Mouse (Mus musculus) hindbrain, embryonic 13.5 days (tissue): ENCODE measurements around the gene Mef2c. TPM values are rescaled to one million over a fixed set of nuclear protein-coding genes. Genes with fewer than 3 reads are reported as not detected.

ENCODE experiments used
- ATAC-seq: fragments of 200-750 bp; cut with Nextera tagmentation; 2 replicates; pipeline ENCODE4 v1.8.0; 2017; ENCODE audit warnings: moderate TSS enrichment; ENCODE audit not compliant: low FRiP score
- H3K27ac ChIP-seq: fragments of 300-500 bp; sonication (generic); 2 replicates; pipeline ENCODE4 v1.5.1; 2015; ENCODE audit warnings: inconsistent platforms, mild to moderate bottlenecking, moderate library complexity
- H3K27me3 ChIP-seq: fragments of 300-500 bp; sonication (generic); 2 replicates; pipeline ENCODE4 v1.6.1; 2015; ENCODE audit warnings: mild to moderate bottlenecking, inconsistent platforms
- H3K36me3 ChIP-seq: fragments of 300-500 bp; sonication (generic); 2 replicates; pipeline ENCODE4 v1.6.1; 2015; ENCODE audit warnings: mild to moderate bottlenecking, inconsistent platforms
- H3K4me1 ChIP-seq: fragments of 300-500 bp; sonication (generic); replicated peaks from 2 replicates; pipeline ENCODE4 v1.6.1; 2015; ENCODE audit warnings: inconsistent platforms
- H3K4me2 ChIP-seq: fragments of 300-500 bp; sonication (generic); 2 replicates; pipeline ENCODE4 v1.6.1; 2015; ENCODE audit warnings: inconsistent platforms, mild to moderate bottlenecking, moderate library complexity
- H3K4me3 ChIP-seq: fragments of 300-500 bp; sonication (generic); 2 replicates; pipeline ENCODE4 v1.5.1; 2015; ENCODE audit warnings: mild to moderate bottlenecking, inconsistent platforms
- H3K9ac ChIP-seq: fragments of 300-500 bp; sonication (generic); 2 replicates; pipeline ENCODE4 v1.6.1; 2015; ENCODE audit warnings: mild to moderate bottlenecking, inconsistent platforms
- H3K9me3 ChIP-seq: fragments of 300-500 bp; sonication (generic); 2 replicates; pipeline ENCODE4 v1.6.1; 2016; ENCODE audit warnings: inconsistent platforms
- WGBS: fragments of 180-500 bp; shearing (Covaris S2); methylation state at CpG from one replicate; pipeline ENCODE4 v1.1.7; 2015; 5-methylcytosine and 5-hydroxymethylcytosine counted together
- polyA plus RNA-seq: library from polyadenylated mRNA; unstranded; fragments of >200 nt; fragmentation: Nextera tagmentation; extraction: Ambion mirVana; gene quantifications from 2 replicates; pipeline ENCODE4 v1.2.1, GENCODE M21; 2015

Mef2c gene
- polyA plus RNA-seq, 1 experiment from 2014 or later, result 23.2 TPM

DNA sequence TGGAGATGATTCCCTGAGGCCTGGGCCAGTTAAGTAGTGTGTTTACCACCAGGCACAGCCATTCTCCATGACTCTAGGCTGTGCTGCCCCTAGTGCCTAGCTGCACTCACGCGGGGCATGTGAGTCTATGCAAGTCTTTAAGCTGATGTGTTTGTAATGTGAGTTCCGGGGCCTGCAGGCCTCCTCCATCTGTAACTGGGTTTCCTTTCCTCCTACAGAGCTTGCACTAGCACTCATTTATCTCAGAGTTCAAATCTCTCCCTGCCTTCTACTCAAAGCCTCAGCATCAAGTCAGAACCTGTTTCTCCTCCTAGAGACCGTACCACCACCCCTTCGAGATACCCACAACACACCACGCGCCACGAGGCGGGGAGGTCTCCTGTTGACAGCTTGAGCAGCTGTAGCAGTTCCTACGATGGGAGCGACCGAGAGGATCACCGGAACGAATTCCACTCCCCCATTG is 158.3 kb downstream of the Mef2c start:
- no peaks in the 10 kb centered on the region for H3K27me3 ChIP-seq
- 0 out of 2 replicates have a peak, but pooled peaks cover 2% of the 10 kb centered on the region for H3K4me1 ChIP-seq
- H3K36me3 ChIP-seq, result no peaks in the 10 kb centered on the region
- no peak overlapping the region for H3K9ac ChIP-seq
- ATAC-seq, result peak; percentile 67
- whole genome bisulfite sequencing, result 50% methylated on average over 14 of the region's 14 CpGs
- H3K27ac ChIP-seq, result no peak overlapping the region
- H3K9me3 ChIP-seq, result no peaks in the 10 kb centered on the region
- H3K4me2 ChIP-seq, result no peak overlapping the region
- H3K4me3 ChIP-seq, result no peak overlapping the region

- no peaks in the 10 kb centered on the region for H3K9me3 ChIP-seq
- H3K27ac ChIP-seq, result no peak overlapping the region
- H3K9ac ChIP-seq, result no peak overlapping the region
- no peak overlapping the region for H3K4me2 ChIP-seq
- no peaks in the 10 kb centered on the region for H3K27me3 ChIP-seq
- WGBS, result 81% methylated on average over 7 of the region's 7 CpGs
- no peak for ATAC-seq
- no peak overlapping the region for H3K4me3 ChIP-seq
- no peaks in the 10 kb centered on the region for H3K36me3 ChIP-seq
- H3K4me1 ChIP-seq, result 0 out of 2 replicates have a peak, but pooled peaks cover 2% of the 10 kb centered on the region
Observed at GRCm38 (mm10) chr13:83666179-83666578, 162.3 kb downstream of the Mef2c start.

GRCm38 (mm10) chr13:83667051-83667450 is 163.2 kb downstream of the Mef2c start:
- Histone ChIP-seq H3K4me2 (no peak overlapping the region), H3K9me3 (no peaks in the 10 kb centered on the region), H3K9ac (no peak overlapping the region), H3K4me3 (no peak overlapping the region), H3K27me3 (no peaks in the 10 kb centered on the region), H3K4me1 (0 out of 2 replicates have a peak, but pooled peaks cover under 1% of the 10 kb centered on the region), H3K36me3 (no peaks in the 10 kb centered on the region), H3K27ac (no peak overlapping the region)
- ATAC-seq, result no peak
- 78% methylated on average over 3 of the region's 3 CpGs for WGBS

DNA sequence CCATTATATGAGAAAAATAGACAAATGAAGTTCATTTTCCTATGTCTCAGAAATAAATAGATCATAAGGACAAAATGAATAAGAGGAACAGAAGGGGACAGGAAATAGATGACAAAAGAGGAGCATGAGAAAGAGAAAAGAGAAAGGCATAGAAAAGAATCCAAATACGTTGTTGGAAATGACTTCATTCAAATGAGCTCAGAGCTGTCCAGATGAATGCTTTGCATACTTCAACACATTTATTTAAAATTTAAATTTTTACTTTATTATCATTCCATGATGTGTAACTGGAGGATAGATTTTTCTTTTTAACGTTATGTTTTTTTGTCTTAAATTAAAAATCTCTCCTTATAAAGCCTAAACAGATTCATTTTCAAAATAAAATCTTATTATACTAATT is 203.8 kb downstream of the Mef2c start:
- ATAC-seq, result no peak
- Histone ChIP-seq H3K27me3 (peaks cover 10% of the 10 kb centered on the region), H3K4me2 (no peak overlapping the region), H3K9ac (no peak overlapping the region), H3K36me3 (no peaks in the 10 kb centered on the region), H3K4me1 (no peaks in the 10 kb centered on the region; the same call in 1 of the 2 replicates), H3K9me3 (no peaks in the 10 kb centered on the region), H3K27ac (no peak overlapping the region), H3K4me3 (no peak overlapping the region)
- 70% methylated on average over 2 of the region's 2 CpGs for WGBS

DNA sequence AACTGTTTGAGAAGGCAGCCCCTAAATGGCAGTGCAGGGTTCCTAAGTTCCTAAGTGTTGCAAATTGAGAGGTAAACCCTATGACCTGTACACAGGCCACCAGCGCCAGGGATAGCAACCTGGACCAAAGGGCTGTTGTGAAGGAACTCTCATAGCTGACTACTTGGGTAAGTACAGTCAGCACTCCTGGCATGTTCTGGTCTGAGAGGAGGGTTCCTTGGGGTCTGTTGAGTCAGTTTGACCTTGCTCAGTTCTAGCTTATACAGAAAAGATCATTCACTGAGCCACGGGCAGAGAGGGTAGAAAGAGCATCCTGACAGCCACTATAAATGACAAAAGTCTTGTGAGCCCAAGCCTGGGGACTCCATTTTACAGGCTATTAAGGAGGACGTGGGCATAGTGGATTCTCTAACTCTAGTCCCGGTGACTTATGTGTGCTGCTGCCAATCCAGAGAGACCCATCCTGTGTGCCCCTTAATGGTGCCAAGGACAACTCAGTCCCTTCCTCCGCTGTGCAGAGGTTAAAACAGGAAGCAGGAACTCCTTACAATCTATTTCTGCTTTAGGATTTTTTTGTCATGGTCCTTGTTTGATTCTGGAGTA is 209.0 kb downstream of the Mef2c start:
- ATAC-seq, result no peak
- no peaks in the 10 kb centered on the region for H3K9me3 ChIP-seq
- 25% methylated on average over 5 of the region's 5 CpGs for WGBS
- no peak overlapping the region for H3K27ac ChIP-seq
- peak overlapping the region; percentile 72 for H3K4me2 ChIP-seq
- no peak overlapping the region; the same call in 1 of the 2 replicates for H3K4me3 ChIP-seq
- H3K9ac ChIP-seq, result no peak overlapping the region
- peaks cover 27% of the 10 kb centered on the region for H3K4me1 ChIP-seq
- H3K36me3 ChIP-seq, result no peaks in the 10 kb centered on the region
- peaks cover 34% of the 10 kb centered on the region for H3K27me3 ChIP-seq

DNA sequence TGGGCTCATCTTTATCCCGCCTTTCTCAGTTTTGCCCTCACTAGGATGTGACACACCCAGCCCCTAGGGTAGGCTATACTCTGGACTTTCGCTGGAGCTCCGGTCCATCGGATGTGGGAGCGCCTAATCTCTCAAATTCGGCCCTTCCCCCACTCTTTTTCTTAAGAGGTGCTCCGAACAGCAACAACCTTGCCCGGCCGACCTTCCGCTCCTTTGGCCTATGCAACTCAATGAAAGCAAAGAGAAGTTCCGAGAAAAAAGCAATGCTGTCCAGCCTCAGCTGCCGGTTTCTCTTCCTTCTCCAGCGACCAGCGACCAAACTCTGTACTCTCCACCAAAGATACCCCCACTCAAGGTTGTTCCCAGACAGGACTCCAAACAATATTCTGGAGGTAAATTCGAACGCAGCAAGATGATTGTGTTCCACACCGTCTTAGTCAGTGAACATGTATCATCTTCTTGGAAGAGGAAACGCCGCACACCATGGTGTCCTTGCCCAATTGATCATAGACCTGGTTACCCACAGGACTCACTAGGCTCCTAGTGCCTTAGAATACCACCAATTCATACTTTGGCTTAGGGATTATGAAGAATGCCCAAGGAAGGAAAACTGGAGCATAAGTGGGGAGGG is 209.9 kb downstream of the Mef2c start:
- Histone ChIP-seq H3K9ac (peak overlapping the region; percentile 67), H3K27ac (peak overlapping the region; percentile 99), H3K9me3 (no peaks in the 10 kb centered on the region), H3K4me1 (peaks cover 32% of the 10 kb centered on the region), H3K4me2 (peak overlapping the region; percentile 72), H3K36me3 (no peaks in the 10 kb centered on the region), H3K4me3 (peak overlapping the region; percentile 79), H3K27me3 (peaks cover 42% of the 10 kb centered on the region)
- WGBS, result 3% methylated on average over 19 of the region's 19 CpGs
- no peak for ATAC-seq

DNA sequence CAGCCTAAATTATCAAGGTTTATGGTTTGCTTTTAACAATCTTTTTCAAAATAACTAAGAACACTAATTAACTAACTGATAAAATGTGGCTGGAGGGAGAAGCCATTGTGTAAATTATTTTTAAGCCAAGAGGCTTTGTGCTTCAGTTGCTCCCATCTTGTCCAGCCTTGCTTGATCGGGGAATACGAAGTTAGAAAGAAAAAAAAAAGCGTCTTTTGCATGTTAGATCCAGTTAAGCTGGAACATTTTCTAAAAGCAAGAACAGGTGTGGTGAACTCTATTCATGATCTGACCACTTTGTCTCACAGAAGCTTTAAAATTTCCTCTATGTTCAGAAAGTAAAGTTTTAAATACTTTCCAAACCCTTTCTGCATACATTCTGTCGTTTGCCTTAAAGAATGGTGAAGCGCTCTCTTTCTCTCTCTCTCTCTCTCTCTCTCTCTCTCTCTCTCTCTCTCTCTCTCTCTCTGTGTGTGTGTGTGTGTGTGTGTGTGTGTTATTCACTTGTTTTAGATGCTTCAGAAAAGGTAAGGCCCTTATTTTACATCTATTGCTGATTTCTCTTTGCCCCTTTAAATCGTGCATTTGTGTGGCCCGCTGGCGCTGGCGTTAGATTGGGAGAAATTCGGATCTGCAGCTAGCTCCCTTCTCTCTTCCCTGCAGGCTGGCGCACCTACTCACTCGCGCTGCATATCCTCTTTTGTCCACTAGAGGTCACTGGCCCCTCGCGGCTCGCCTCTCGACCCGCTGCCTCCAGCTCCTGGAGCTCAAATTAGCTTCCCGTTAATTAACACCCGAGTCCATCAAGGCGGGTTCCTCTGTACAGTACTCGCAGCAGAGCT is 210.9 kb downstream of the Mef2c start:
- 1% methylated on average over 22 of the region's 22 CpGs for WGBS
- Histone ChIP-seq H3K9ac (peak overlapping the region; percentile 94), H3K4me3 (peak overlapping the region; percentile 79), H3K4me1 (peaks cover 37% of the 10 kb centered on the region), H3K27me3 (peaks cover 43% of the 10 kb centered on the region), H3K9me3 (no peaks in the 10 kb centered on the region), H3K4me2 (peak overlapping the region; percentile 72), H3K36me3 (no peaks in the 10 kb centered on the region), H3K27ac (peak overlapping the region; percentile 99)
- peak; percentile 89 for ATAC-seq

DNA sequence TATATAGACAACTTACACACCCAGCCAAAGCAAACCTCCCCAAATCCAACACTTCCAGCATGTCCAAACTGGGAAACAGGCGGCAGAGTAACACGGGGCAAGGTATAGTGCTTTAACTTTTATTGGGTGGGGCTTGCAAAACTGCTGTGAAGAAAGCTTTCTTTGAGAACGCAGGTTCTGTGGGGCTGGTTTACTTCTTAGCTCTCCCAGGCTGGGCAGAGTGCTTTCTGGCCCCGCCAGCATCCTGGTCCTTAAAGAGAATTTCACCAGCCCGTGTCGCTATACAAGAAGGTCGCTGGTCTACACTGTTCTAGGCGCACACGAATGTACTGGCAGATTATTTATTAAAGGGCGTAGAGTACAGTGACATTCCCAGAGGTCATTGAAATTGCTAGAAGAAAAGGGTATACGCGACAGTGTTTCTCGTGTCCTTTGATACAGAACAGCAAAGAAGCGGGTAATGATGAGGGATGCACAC is 211.5 kb downstream of the Mef2c start:
- H3K4me2 ChIP-seq, result peak overlapping the region; percentile 72
- H3K9ac ChIP-seq, result peak overlapping the region; percentile 94
- H3K36me3 ChIP-seq, result no peaks in the 10 kb centered on the region
- peak overlapping the region; percentile 79 for H3K4me3 ChIP-seq
- ATAC-seq, result peak; percentile 59
- no peaks in the 10 kb centered on the region for H3K9me3 ChIP-seq
- H3K27me3 ChIP-seq, result peaks cover 43% of the 10 kb centered on the region
- under 1% methylated on average over 14 of the region's 14 CpGs for WGBS
- peaks cover 37% of the 10 kb centered on the region for H3K4me1 ChIP-seq
- H3K27ac ChIP-seq, result peak overlapping the region; percentile 99

GRCm38 (mm10) chr13:83715971-83716615 is 212.3 kb downstream of the Mef2c start:
- Histone ChIP-seq H3K4me3 (peak overlapping the region; percentile 79), H3K27ac (peak overlapping the region; percentile 99), H3K4me2 (peak overlapping the region; percentile 72), H3K36me3 (no peaks in the 10 kb centered on the region), H3K9me3 (no peaks in the 10 kb centered on the region), H3K4me1 (peaks cover 37% of the 10 kb centered on the region), H3K27me3 (peaks cover 43% of the 10 kb centered on the region), H3K9ac (peak overlapping the region; percentile 94)
- no peak for ATAC-seq
- 4% methylated on average over 27 of the region's 27 CpGs for WGBS
